Mouse (Mus musculus): ENCODE data around the gene Mpv17l. TPM values are rescaled to one million over a fixed set of nuclear protein-coding genes. Genes with fewer than 3 reads are reported as not detected.

Gene Mpv17l
- polyA plus RNA-seq, 1 experiment from 2014 or later = 5.2 TPM

GRCm38 (mm10) chr16:13986574-13987478 lies 83.9 kb downstream of the Mpv17l start, which contains the start of the genes 2900011O08Rik and Ifitm7:
TSS of gene 2900011O08Rik (plus strand) at chr16:13986604.
TSS of gene Ifitm7 (minus strand) at chr16:13986888.
- Histone ChIP-seq H3K27ac (ENCODE audit: low read depth, low read length) (no peak within 1 kb of the TSS), H3K36me3 (ENCODE audit: control insufficient read depth, insufficient read depth) (no peaks in the 10 kb centered on the region), H3K4me3 (ENCODE audit: low read depth, low read length) (peak within 1 kb of the TSS; percentile 39), H3K27me3 (replicated peaks; ENCODE audit: control insufficient read depth, insufficient read depth, low read length) (no peaks in the 10 kb centered on the region), H3K4me1 (replicated peaks; ENCODE audit: control insufficient read depth, insufficient read depth, low read length) (no peaks in the 10 kb centered on the region), H3K9ac (ENCODE audit: low read depth, low read length) (no peak within 1 kb of the TSS), H3K9me3 (ENCODE audit: control insufficient read depth) (no peaks in the 10 kb centered on the region), H3K4me2 (replicated peaks; ENCODE audit: low read depth) (peak within 1 kb of the TSS; percentile 72)
- ATAC-seq = no peak
- 2% methylated on average over 31 of the region's 31 CpGs for WGBS
- no peak for TF ChIP-seq CTCF (IDR thresholded peaks at IDR 0.05; ENCODE audit: low read depth)

- no peak for TF ChIP-seq CTCF (IDR thresholded peaks at IDR 0.05; ENCODE audit: low read depth)
- no peaks in the 10 kb centered on the region for H3K36me3 ChIP-seq (ENCODE audit: control insufficient read depth, insufficient read depth)
- H3K4me1 ChIP-seq (replicated peaks; ENCODE audit: control insufficient read depth, insufficient read depth, low read length) = no peaks in the 10 kb centered on the region
- ATAC-seq = no peak
- H3K4me2 ChIP-seq (replicated peaks; ENCODE audit: low read depth) = no peak overlapping the region
- H3K4me3 ChIP-seq (ENCODE audit: low read depth, low read length) = no peak overlapping the region
- no peak overlapping the region for H3K9ac ChIP-seq (ENCODE audit: low read depth, low read length)
- no peaks in the 10 kb centered on the region for H3K27me3 ChIP-seq (replicated peaks; ENCODE audit: control insufficient read depth, insufficient read depth, low read length)
- 78% methylated on average over 11 of the region's 11 CpGs for WGBS
- no peak overlapping the region for H3K27ac ChIP-seq (ENCODE audit: low read depth, low read length)
- H3K9me3 ChIP-seq (ENCODE audit: control insufficient read depth) = no peaks in the 10 kb centered on the region
Observed at GRCm38 (mm10) chr16:13992518-13993248, 89.7 kb downstream of the Mpv17l start.

- ATAC-seq = no peak
- no peak overlapping the region for H3K9ac ChIP-seq (ENCODE audit: low read depth, low read length)
- H3K9me3 ChIP-seq (ENCODE audit: control insufficient read depth) = no peaks in the 10 kb centered on the region
- H3K4me2 ChIP-seq (replicated peaks; ENCODE audit: low read depth) = no peak overlapping the region
- H3K36me3 ChIP-seq (ENCODE audit: control insufficient read depth, insufficient read depth) = no peaks in the 10 kb centered on the region
- H3K27me3 ChIP-seq (replicated peaks; ENCODE audit: control insufficient read depth, insufficient read depth, low read length) = no peaks in the 10 kb centered on the region
- H3K4me1 ChIP-seq (replicated peaks; ENCODE audit: control insufficient read depth, insufficient read depth, low read length) = no peaks in the 10 kb centered on the region
- no peak overlapping the region for H3K4me3 ChIP-seq (ENCODE audit: low read depth, low read length)
- 95% methylated on average over 1 of the region's 1 CpGs for WGBS
- no peak for TF ChIP-seq CTCF (IDR thresholded peaks at IDR 0.05; ENCODE audit: low read depth)
- H3K27ac ChIP-seq (ENCODE audit: low read depth, low read length) = no peak overlapping the region
Observed at GRCm38 (mm10) chr16:13994076-13994475, 91.1 kb downstream of the Mpv17l start.

GRCm38 (mm10) chr16:13994502-13994901 lies 91.5 kb downstream of the Mpv17l start:
- Histone ChIP-seq H3K27ac (ENCODE audit: low read depth, low read length) (no peak overlapping the region), H3K36me3 (ENCODE audit: control insufficient read depth, insufficient read depth) (no peaks in the 10 kb centered on the region), H3K4me3 (ENCODE audit: low read depth, low read length) (no peak overlapping the region), H3K9ac (ENCODE audit: low read depth, low read length) (no peak overlapping the region), H3K9me3 (ENCODE audit: control insufficient read depth) (no peaks in the 10 kb centered on the region), H3K4me2 (replicated peaks; ENCODE audit: low read depth) (no peak overlapping the region), H3K27me3 (replicated peaks; ENCODE audit: control insufficient read depth, insufficient read depth, low read length) (no peaks in the 10 kb centered on the region), H3K4me1 (replicated peaks; ENCODE audit: control insufficient read depth, insufficient read depth, low read length) (no peaks in the 10 kb centered on the region)
- WGBS = 71% methylated on average over 1 of the region's 1 CpGs
- TF ChIP-seq CTCF (IDR thresholded peaks at IDR 0.05; ENCODE audit: low read depth) = no peak
- no peak for ATAC-seq

Other genes with a start within 250 kb of the Mpv17l start
- 15.4 and 17.4 TPM in 2 replicates for gene Parn, start 235.0 kb upstream of the Mpv17l start, polyA plus RNA-seq (2015; fragmentation: Nextera tagmentation; extraction: Ambion mirVana)
- gene Bfar, start 231.3 kb upstream of the Mpv17l start, polyA plus RNA-seq (2015; fragmentation: Nextera tagmentation; extraction: Ambion mirVana) = 19.4 and 21.1 TPM in 2 replicates
- gene 3110001I22Rik, start 231.2 kb upstream of the Mpv17l start, polyA plus RNA-seq (2015; fragmentation: Nextera tagmentation; extraction: Ambion mirVana) = 2.5 and 2.7 TPM in 2 replicates
- gene Pla2g10, start 172.2 kb upstream of the Mpv17l start, polyA plus RNA-seq (2015; fragmentation: Nextera tagmentation; extraction: Ambion mirVana) = 9.1 and 10.5 TPM in 2 replicates
- 22.6 and 24.2 TPM in 2 replicates for gene Rrn3, start 122.5 kb upstream of the Mpv17l start, polyA plus RNA-seq (2015; fragmentation: Nextera tagmentation; extraction: Ambion mirVana)
- 115 and 119 TPM in 2 replicates for gene Ntan1, start 84.3 kb upstream of the Mpv17l start, polyA plus RNA-seq (2015; fragmentation: Nextera tagmentation; extraction: Ambion mirVana)
- gene Pdxdc1, start within 50 bp of the Mpv17l start, polyA plus RNA-seq (2015; fragmentation: Nextera tagmentation; extraction: Ambion mirVana) = 59.5 and 61.1 TPM in 2 replicates
- gene 2900011O08Rik, start 83.4 kb downstream of the Mpv17l start, polyA plus RNA-seq (2015; fragmentation: Nextera tagmentation; extraction: Ambion mirVana) = 0.85 and 2.0 TPM in 2 replicates
- gene Ifitm7, start 83.7 kb downstream of the Mpv17l start, polyA plus RNA-seq (2015; fragmentation: Nextera tagmentation; extraction: Ambion mirVana) = not detected in 2 replicates